Mouse (Mus musculus) midbrain, embryonic 14.5 days (tissue): ENCODE data around the gene Gm17606. TPM values are rescaled to one million over a fixed set of nuclear protein-coding genes. Genes with fewer than 3 reads are reported as not detected.
A peak's percentile ranks its signal among the peaks of the same experiment; 100 is the strongest.
"Not testable (repeated sequence)": the region's sequence is repeated elsewhere in the genome, so short reads cannot be mapped to it uniquely, and the experiment has no call there.

Experiments used
- ATAC-seq: fragments of 200-750 bp; cut with Nextera tagmentation; 2 replicates; pipeline ENCODE4 v1.8.0; 2017; ENCODE audit warnings: moderate number of reproducible peaks, moderate library complexity; ENCODE audit not compliant: low FRiP score, low TSS enrichment
- DNase-seq: peaks from one replicate; pipeline ENCODE4 v3.0.0-alpha.2; 2015
- H3K27ac ChIP-seq: fragments of 300-500 bp; sonication (generic); replicated peaks from 2 replicates; pipeline ENCODE4 v1.5.1; 2014; ENCODE audit warnings: mild to moderate bottlenecking, low read depth, low read length, moderate library complexity
- H3K27me3 ChIP-seq: fragments of 300-500 bp; sonication (generic); 2 replicates; pipeline ENCODE4 v1.6.1; 2014; ENCODE audit warnings: low read length, control low read depth, mixed read lengths; ENCODE audit not compliant: control insufficient read depth, insufficient read depth
- H3K36me3 ChIP-seq: fragments of 300-500 bp; sonication (generic); 2 replicates; pipeline ENCODE4 v1.6.1; 2014; ENCODE audit warnings: low read length, control low read depth; ENCODE audit not compliant: control insufficient read depth, insufficient read depth
- H3K4me1 ChIP-seq: fragments of 300-500 bp; sonication (generic); 2 replicates; pipeline ENCODE4 v1.6.1; 2014; ENCODE audit warnings: mild to moderate bottlenecking, antibody characterized with exemption, low read length, control low read depth; ENCODE audit not compliant: control insufficient read depth, insufficient read depth
- H3K4me2 ChIP-seq: fragments of 300-500 bp; sonication (generic); 2 replicates; pipeline ENCODE4 v1.6.1; 2014; ENCODE audit warnings: mild to moderate bottlenecking, low read length, moderate library complexity
- H3K4me3 ChIP-seq: fragments of 300-500 bp; sonication (generic); replicated peaks from 2 replicates; pipeline ENCODE4 v1.5.1; 2014; ENCODE audit warnings: low read depth, low read length
- H3K9ac ChIP-seq: fragments of 300-500 bp; sonication (generic); replicated peaks from 2 replicates; pipeline ENCODE4 v1.6.1; 2014; ENCODE audit warnings: mild to moderate bottlenecking, low read length, moderate library complexity
- H3K9me3 ChIP-seq: fragments of 300-500 bp; sonication (generic); 2 replicates; pipeline ENCODE4 v1.6.1; 2016; ENCODE audit warnings: low read length, control low read depth, mixed read lengths; ENCODE audit not compliant: control insufficient read depth
- WGBS: fragments of 180-500 bp; shearing (Covaris S2); extraction: QIAGEN DNeasy Blood & Tissue Kit; methylation state at CpG from one replicate; pipeline ENCODE4 v1.1.7; 2014; 5-methylcytosine and 5-hydroxymethylcytosine counted together
- polyA plus RNA-seq: library from polyadenylated mRNA; unstranded; fragments of >200 nt; fragmentation: Nextera tagmentation; extraction: Ambion mirVana; gene quantifications from 2 replicates; pipeline ENCODE4 v1.2.1, GENCODE M21; 2014

Gm17606 gene
- polyA plus RNA-seq, 1 experiment from 2014 or later: not detected

DNA sequence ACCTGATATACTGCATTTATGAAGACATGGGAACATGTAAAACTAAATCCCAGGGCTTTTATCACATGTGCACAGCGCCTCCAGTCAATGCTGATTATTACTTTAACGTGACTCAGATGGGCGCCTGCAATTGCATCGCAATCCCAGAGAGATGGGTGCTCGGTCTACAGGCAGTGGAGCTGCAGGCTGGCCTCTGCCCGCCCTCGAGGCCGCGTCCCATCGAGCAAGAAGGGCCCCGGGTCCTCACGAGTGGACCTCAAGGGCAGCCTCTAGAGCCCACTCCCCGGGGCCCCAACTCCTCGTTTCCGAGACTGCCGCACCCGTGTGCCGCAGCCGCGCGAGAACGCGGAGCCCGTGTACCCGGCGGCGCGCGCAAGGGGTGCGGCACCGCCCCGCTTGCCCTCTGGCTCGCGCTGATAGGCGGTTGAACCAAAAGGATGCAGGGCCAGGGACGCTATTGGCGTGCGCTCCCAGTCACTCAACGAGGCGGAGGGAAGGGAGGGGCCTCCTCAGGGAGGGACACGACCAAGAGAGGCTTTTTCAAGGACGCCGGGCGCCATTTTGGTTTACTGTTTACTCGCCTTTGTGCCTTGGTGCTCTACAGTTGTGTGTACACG lies 37.6 kb upstream of the Gm17606 start:
- WGBS: under 1% methylated on average over 46 of the region's 46 CpGs
- H3K9ac ChIP-seq: peak overlapping the region; percentile 68
- DNase-seq (peak; percentile 98), ATAC-seq (peak; percentile 99)
- no peaks in the 10 kb centered on the region for H3K36me3 ChIP-seq
- H3K27ac ChIP-seq: peak overlapping the region; percentile 92
- H3K9me3 ChIP-seq: no peaks in the 10 kb centered on the region
- peaks cover 16% of the 10 kb centered on the region; the same call in 1 of the 2 replicates for H3K4me1 ChIP-seq
- H3K4me3 ChIP-seq: peak overlapping the region; percentile 52
- no peaks in the 10 kb centered on the region for H3K27me3 ChIP-seq
- H3K4me2 ChIP-seq: peak overlapping the region; percentile 64

DNA sequence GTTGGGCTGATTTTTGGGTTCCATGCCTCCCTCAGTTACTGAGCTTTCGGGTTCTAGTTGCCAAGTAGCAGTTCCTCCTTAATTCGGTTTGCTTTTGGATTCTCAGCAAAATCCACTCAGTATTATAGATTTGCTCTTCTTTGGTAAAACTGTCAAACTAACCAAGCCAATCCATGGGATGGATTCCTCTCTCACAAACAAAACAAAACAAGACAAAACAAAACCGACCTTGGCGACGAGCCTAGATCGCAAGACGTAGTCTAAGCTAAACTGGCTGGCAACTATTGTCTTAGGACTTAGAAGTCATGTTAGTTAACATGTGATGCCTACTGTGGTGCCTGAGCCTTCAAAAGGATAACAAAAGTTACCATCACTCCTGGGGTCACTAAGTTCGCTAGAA lies 37.1 kb upstream of the Gm17606 start:
- DNase-seq (peak; percentile 46), ATAC-seq (no peak)
- peaks cover 16% of the 10 kb centered on the region; the same call in 1 of the 2 replicates for H3K4me1 ChIP-seq
- H3K27me3 ChIP-seq: no peaks in the 10 kb centered on the region
- no peak overlapping the region for H3K9ac ChIP-seq
- H3K4me2 ChIP-seq: peak overlapping the region; percentile 64
- no peaks in the 10 kb centered on the region for H3K9me3 ChIP-seq
- 85% methylated on average over 8 of the region's 8 CpGs for WGBS
- H3K4me3 ChIP-seq: peak overlapping the region; percentile 52
- no peaks in the 10 kb centered on the region for H3K36me3 ChIP-seq
- peak overlapping the region; percentile 92 for H3K27ac ChIP-seq

DNA sequence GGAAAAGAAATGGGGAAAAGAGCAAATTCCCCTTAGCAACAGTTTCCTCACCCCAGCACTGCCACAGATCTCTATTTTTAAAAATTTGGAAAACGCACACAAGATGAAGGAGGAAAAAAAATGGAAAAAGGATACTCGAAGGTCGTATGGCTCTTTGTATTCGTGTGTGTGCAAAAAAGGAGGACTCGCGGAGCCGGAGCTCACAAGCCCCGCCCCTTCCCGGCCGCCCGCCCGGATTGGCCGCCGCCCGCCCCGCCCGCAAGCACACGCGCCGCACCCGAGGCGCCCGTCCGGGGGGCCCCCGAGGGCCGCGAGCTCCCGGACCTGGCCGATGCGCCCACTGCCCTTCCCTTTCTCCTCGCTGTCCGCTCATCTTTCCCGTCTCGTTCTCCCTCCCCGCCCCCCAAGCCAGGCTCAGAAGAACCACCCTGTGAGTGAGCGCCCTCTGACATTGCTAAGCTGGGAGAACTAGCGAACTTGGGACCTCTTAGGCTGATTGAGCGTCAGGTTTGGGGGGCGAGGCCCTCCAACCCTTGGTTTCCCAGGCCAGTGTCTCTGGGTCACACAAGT lies 34.9 kb upstream of the Gm17606 start, which contains the start of gene 4931414P19Rik:
4931414P19Rik (minus strand) TSS at position 242 of the 570 bp plus-strand sequence.
- no peaks in the 10 kb centered on the region for H3K9me3 ChIP-seq

DNA sequence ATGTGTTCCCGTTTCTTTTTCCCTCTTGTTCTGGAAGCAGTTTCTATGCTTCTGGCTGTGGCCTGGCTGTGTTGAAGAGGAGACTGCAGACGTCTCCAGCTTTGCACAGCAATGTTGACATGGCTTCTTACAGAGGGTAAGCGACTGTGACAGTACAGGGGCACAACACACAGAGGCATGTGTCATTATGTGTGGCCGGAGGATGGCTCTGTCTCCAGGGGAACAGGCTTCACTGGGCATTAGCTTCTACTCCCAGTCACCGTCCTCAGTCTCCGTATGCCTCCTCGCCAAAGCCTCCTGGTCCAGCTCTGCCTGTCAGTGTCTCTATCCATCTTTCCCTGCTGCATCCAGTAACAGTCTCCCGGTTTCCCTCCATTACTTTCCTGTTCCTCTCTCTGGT lies 33.5 kb upstream of the Gm17606 start:
- DNase-seq: no peak
- H3K4me3 ChIP-seq: no peak overlapping the region
- H3K9me3 ChIP-seq: no peaks in the 10 kb centered on the region
- peaks cover 14% of the 10 kb centered on the region; the same call in 1 of the 2 replicates for H3K4me1 ChIP-seq
- 33% methylated on average over 8 of the region's 8 CpGs for WGBS
- no peak overlapping the region for H3K27ac ChIP-seq
- H3K36me3 ChIP-seq: peaks cover 7% of the 10 kb centered on the region
- ATAC-seq: no peak
- H3K9ac ChIP-seq: no peak overlapping the region
- H3K27me3 ChIP-seq: no peaks in the 10 kb centered on the region
- H3K4me2 ChIP-seq: no peak overlapping the region

More for the DNA sequence above, 34.9 kb upstream of the Gm17606 start, which contains the start of gene 4931414P19Rik:
- H3K4me2 ChIP-seq: peak within 1 kb of the TSS; percentile 64
- peak within 1 kb of the TSS; percentile 45 for H3K4me3 ChIP-seq
- peak; percentile 38; the same call in 1 of the 2 replicates for ATAC-seq
- H3K27me3 ChIP-seq: no peaks in the 10 kb centered on the region
- DNase-seq: peak; percentile 89
- no peaks in the 10 kb centered on the region for H3K36me3 ChIP-seq
- H3K9ac ChIP-seq: peak within 1 kb of the TSS; percentile 58
- H3K4me1 ChIP-seq: peaks cover 16% of the 10 kb centered on the region; the same call in 1 of the 2 replicates
- H3K27ac ChIP-seq: peak within 1 kb of the TSS; percentile 69
- WGBS: under 1% methylated on average over 31 of the region's 39 CpGs

DNA sequence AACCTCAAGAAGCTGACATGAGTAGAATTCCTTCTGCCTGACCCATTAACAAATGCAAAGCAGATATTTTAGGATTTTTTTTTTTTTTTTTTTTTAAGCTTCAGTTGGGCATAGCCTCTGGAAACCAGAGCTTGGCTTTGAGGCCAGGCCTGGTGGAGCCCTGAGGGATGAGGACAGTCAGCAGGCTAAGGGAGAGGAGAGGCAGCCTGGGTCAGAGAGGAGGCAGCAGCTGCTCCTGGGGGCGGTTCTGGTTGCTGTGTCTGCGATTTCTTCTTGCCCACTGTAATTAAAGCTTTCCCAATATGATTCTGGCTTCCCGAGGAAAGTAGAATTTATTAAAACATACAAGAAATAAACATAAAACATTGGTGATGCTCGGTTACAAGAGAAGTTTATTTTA lies 31.5 kb upstream of the Gm17606 start:
- H3K9me3 ChIP-seq: no peaks in the 10 kb centered on the region
- H3K27ac ChIP-seq: no peak overlapping the region
- H3K9ac ChIP-seq: no peak overlapping the region
- 77% methylated on average over 4 of the region's 4 CpGs for WGBS
- ATAC-seq (no peak), DNase-seq (no peak)
- peaks cover 19% of the 10 kb centered on the region for H3K36me3 ChIP-seq
- H3K4me1 ChIP-seq: peaks cover 7% of the 10 kb centered on the region; the same call in 1 of the 2 replicates
- no peak overlapping the region for H3K4me3 ChIP-seq
- no peak overlapping the region for H3K4me2 ChIP-seq
- H3K27me3 ChIP-seq: no peaks in the 10 kb centered on the region

DNA sequence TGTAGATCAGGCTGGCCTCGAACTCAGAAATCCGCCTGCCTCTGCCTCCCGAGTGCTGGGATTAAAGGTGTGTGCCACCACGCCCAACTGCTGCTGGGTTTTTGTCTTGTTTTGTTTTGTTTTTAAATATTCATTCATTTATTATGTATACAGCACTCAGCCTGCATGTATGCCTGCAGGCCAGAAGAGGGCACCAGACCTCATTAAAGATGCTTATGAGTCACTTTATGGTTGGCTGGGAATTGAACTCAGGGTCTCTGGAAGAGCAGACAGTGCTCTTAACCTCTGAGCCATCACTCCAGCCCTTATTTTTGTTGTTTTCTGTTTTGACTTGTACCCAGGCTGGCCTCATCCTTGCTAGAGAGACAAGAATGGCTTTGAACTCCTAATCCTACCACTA lies 30.8 kb upstream of the Gm17606 start:
- no peaks in the 10 kb centered on the region for H3K27me3 ChIP-seq
- no peaks in the 10 kb centered on the region for H3K9me3 ChIP-seq
- no peak overlapping the region for H3K4me2 ChIP-seq
- 75% methylated on average over 4 of the region's 4 CpGs for WGBS
- H3K36me3 ChIP-seq: peaks cover 23% of the 10 kb centered on the region
- ATAC-seq: no peak
- no peak overlapping the region for H3K4me3 ChIP-seq
- H3K9ac ChIP-seq: no peak overlapping the region
- H3K27ac ChIP-seq: no peak overlapping the region
- H3K4me1 ChIP-seq: peaks cover under 1% of the 10 kb centered on the region; the same call in 1 of the 2 replicates
- peak; percentile 60 for DNase-seq

DNA sequence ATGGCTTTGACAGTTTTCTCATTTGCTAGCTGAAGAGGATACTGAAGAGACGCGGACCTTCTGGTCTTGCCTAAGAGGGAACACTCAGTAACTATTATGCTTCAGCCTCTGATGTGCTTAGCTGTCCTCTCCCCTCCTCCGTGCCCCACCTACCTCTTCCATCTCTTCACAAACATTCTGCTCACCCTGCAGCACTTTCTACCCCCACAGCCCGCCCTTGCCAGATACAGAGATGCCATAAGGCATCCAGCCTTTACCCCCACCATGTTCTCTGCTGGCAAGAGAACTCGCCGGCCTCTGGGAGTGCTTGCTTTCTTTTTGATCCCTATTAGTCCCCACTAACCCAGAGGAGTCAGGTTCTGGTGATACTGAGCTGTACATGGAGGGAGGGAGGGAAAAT lies 30.1 kb upstream of the Gm17606 start:
- no peaks in the 10 kb centered on the region for H3K27me3 ChIP-seq
- no peak overlapping the region for H3K4me3 ChIP-seq
- H3K9me3 ChIP-seq: no peaks in the 10 kb centered on the region
- ATAC-seq: no peak
- H3K27ac ChIP-seq: no peak overlapping the region
- H3K4me2 ChIP-seq: no peak overlapping the region
- H3K36me3 ChIP-seq: peaks cover 30% of the 10 kb centered on the region
- no peak for DNase-seq
- H3K9ac ChIP-seq: no peak overlapping the region
- no peaks in the 10 kb centered on the region; the same call in 1 of the 2 replicates for H3K4me1 ChIP-seq
- WGBS: 77% methylated on average over 6 of the region's 6 CpGs

DNA sequence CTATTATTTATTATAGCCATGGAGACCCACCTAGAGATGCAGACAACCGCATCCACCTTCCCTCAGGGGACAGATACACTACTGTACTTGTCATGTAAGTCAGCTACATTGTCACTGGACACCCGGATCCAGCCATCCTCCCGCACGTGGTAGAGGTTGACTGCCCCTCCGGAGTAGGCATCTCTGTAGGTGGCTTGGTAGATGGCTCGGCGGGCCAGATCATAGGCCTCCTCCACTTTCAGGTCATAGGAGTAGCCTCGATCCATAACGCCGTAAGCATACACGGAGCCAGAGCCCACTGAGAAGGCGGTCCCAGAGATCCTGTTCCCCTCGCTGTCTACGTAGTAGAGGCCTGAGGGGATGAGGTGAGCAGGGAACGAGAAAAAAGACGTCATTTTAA lies 26.6 kb upstream of the Gm17606 start:
- DNase-seq, H3K9me3 ChIP-seq, H3K27ac ChIP-seq, H3K4me3 ChIP-seq, H3K9ac ChIP-seq, ATAC-seq, H3K4me2 ChIP-seq, H3K27me3 ChIP-seq: not testable (repeated sequence)
- 93% methylated on average over 15 of the region's 16 CpGs for WGBS
- Histone ChIP-seq H3K36me3 (peaks cover 31% of the 10 kb centered on the region), H3K4me1 (peaks cover 12% of the 10 kb centered on the region; the same call in 1 of the 2 replicates)
